Mouse (Mus musculus): Measurements from ENCODE around the gene Cutc. TPM values are rescaled to one million over a fixed set of nuclear protein-coding genes. Genes with fewer than 3 reads are reported as not detected.

Cutc gene
- total and polyA plus RNA-seq, 3 experiments: 2.6 to 12.3 (median 8.3) TPM

- peak; percentile 95 for DNase-seq
Observed at GRCm38 (mm10) chr19:43753226-43753835, 535 bp downstream of the Cutc start.

- no peak for DNase-seq
Observed at GRCm38 (mm10) chr19:43754237-43754636, 1.4 kb downstream of the Cutc start.

GRCm38 (mm10) chr19:43754872-43755271 is 2.1 kb downstream of the Cutc start:
- DNase-seq: no peak

GRCm38 (mm10) chr19:43760504-43760903 is 7.7 kb downstream of the Cutc start:
- peak; percentile 58 for DNase-seq

- DNase-seq: no peak
Observed at GRCm38 (mm10) chr19:43761543-43762256, 8.9 kb downstream of the Cutc start.

- no peak for DNase-seq
Observed at GRCm38 (mm10) chr19:43762410-43762809, 9.6 kb downstream of the Cutc start.

- no peak for DNase-seq
Observed at GRCm38 (mm10) chr19:43766451-43766850, 13.7 kb downstream of the Cutc start.

- peak; percentile 30 for DNase-seq
Observed at GRCm38 (mm10) chr19:43767549-43768322, 14.9 kb downstream of the Cutc start.

GRCm38 (mm10) chr19:43769366-43769960 is 16.7 kb downstream of the Cutc start:
- peak; percentile 63 for DNase-seq

GRCm38 (mm10) chr19:43770584-43770983 is 17.8 kb downstream of the Cutc start:
- no peak for DNase-seq

GRCm38 (mm10) chr19:43771499-43771969 is 18.7 kb downstream of the Cutc start:
- DNase-seq: no peak

GRCm38 (mm10) chr19:43772311-43772710 is 19.5 kb downstream of the Cutc start:
- DNase-seq: no peak

- no peak for DNase-seq
Observed at GRCm38 (mm10) chr19:43775433-43775832, 22.6 kb downstream of the Cutc start.

GRCm38 (mm10) chr19:43776561-43776960 is 23.8 kb downstream of the Cutc start:
- DNase-seq: no peak

GRCm38 (mm10) chr19:43777308-43777707 is 24.5 kb downstream of the Cutc start:
- no peak for DNase-seq

GRCm38 (mm10) chr19:43780391-43780790 is 27.6 kb downstream of the Cutc start:
- no peak for DNase-seq

GRCm38 (mm10) chr19:43781980-43782379 is 29.2 kb downstream of the Cutc start, which contains the start of gene Abcc2:
TSS of gene Abcc2 (plus strand) at chr19:43782192.
- DNase-seq: no peak

- DNase-seq: no peak
Observed at GRCm38 (mm10) chr19:43784761-43785160, 32.0 kb downstream of the Cutc start.

GRCm38 (mm10) chr19:43786249-43787026 is 33.6 kb downstream of the Cutc start:
- DNase-seq: no peak

- no peak for DNase-seq
Observed at GRCm38 (mm10) chr19:43789817-43790216, 37.0 kb downstream of the Cutc start.

GRCm38 (mm10) chr19:43792537-43792936 is 39.7 kb downstream of the Cutc start:
- DNase-seq: no peak

GRCm38 (mm10) chr19:43793951-43794350 is 41.2 kb downstream of the Cutc start:
- no peak for DNase-seq
